Mouse (Mus musculus): ENCODE data around the gene Slc25a45.

GRCm38 (mm10) chr19:5851481-5851971 is 26.1 kb upstream of the Slc25a45 start:
- TF ChIP-seq EP300 (IDR thresholded peaks at IDR 0.05; ENCODE audit: low read depth) = no peak
- no peak for TF ChIP-seq CTCF (IDR thresholded peaks at IDR 0.05; ENCODE audit: low read depth)

Measured in liver, postnatal 0 days (tissue).